Mouse (Mus musculus) lung, postnatal 10 days (tissue): Measurements from ENCODE around the gene Jtb.
"Not testable (repeated sequence)": the region's sequence is repeated elsewhere in the genome, so short reads cannot be mapped to it uniquely, and the experiment has no call there.

Experiments used
- DNase-seq: peaks from one replicate; pipeline ENCODE4 v3.0.0; 2021

Jtb gene

GRCm38 (mm10) chr3:90224331-90224730, 7.1 kb upstream of the Jtb start:
- DNase-seq, result no peak

- no peak for DNase-seq
Observed at GRCm38 (mm10) chr3:90231075-90231474, 322 bp upstream of the Jtb start.

- DNase-seq, result no peak
Observed at GRCm38 (mm10) chr3:90241251-90241650, 9.9 kb downstream of the Jtb start.

- DNase-seq, result no peak
Observed at GRCm38 (mm10) chr3:90241669-90242358, 10.4 kb downstream of the Jtb start.

- peak; percentile 75 for DNase-seq
Observed at GRCm38 (mm10) chr3:90242984-90243775, 11.8 kb downstream of the Jtb start, which contains the start of gene Creb3l4. Gene Creb3l4 (minus strand): TSS chr3:90243512.

- no peak for DNase-seq
Observed at GRCm38 (mm10) chr3:90245406-90245805, 14.0 kb downstream of the Jtb start.

GRCm38 (mm10) chr3:90247630-90247959, 16.2 kb downstream of the Jtb start:
- no peak for DNase-seq

- DNase-seq, result peak; percentile 97
Observed at GRCm38 (mm10) chr3:90247960-90248745, 16.8 kb downstream of the Jtb start, which contains the start of gene Slc39a1. Gene Slc39a1 (plus strand): TSS chr3:90248172.

GRCm38 (mm10) chr3:90248746-90249100, 17.3 kb downstream of the Jtb start:
- DNase-seq, result peak; percentile 60

GRCm38 (mm10) chr3:90250791-90251190, 19.4 kb downstream of the Jtb start:
- DNase-seq, result no peak

GRCm38 (mm10) chr3:90251731-90252226, 20.4 kb downstream of the Jtb start:
- not testable (repeated sequence) for DNase-seq

- not testable (repeated sequence) for DNase-seq
Observed at GRCm38 (mm10) chr3:90252659-90253058, 21.3 kb downstream of the Jtb start.

- not testable (repeated sequence) for DNase-seq
Observed at GRCm38 (mm10) chr3:90253174-90253573, 21.8 kb downstream of the Jtb start.

GRCm38 (mm10) chr3:90253653-90254418, 22.4 kb downstream of the Jtb start, which contains the start of gene Crtc2:
Gene Crtc2 (plus strand): TSS chr3:90254163.
- peak; percentile 98 for DNase-seq

- peak; percentile 70 for DNase-seq
Observed at GRCm38 (mm10) chr3:90254419-90255193, 23.2 kb downstream of the Jtb start.

- no peak for DNase-seq
Observed at GRCm38 (mm10) chr3:90255194-90255565, 23.8 kb downstream of the Jtb start.

- no peak for DNase-seq
Observed at GRCm38 (mm10) chr3:90255784-90256353, 24.5 kb downstream of the Jtb start.

GRCm38 (mm10) chr3:90256731-90257530, 25.5 kb downstream of the Jtb start:
- DNase-seq, result peak; percentile 21

- DNase-seq, result no peak
Observed at GRCm38 (mm10) chr3:90258521-90258920, 27.1 kb downstream of the Jtb start.

GRCm38 (mm10) chr3:90263121-90263771, 31.8 kb downstream of the Jtb start:
- DNase-seq, result no peak
